Mouse (Mus musculus) bone marrow macrophage, adult 2 months (primary cell): ENCODE results near the gene Gins1. TPM values are rescaled to one million over a fixed set of nuclear protein-coding genes. Genes with fewer than 3 reads are reported as not detected.

Experiments
- H3K27ac ChIP-seq: 2 replicates; pipeline ENCODE4 v1.5.1; 2012; ENCODE audit warnings: low read depth, low read length; ENCODE audit not compliant: insufficient read depth
- H3K4me1 ChIP-seq: 2 replicates; pipeline ENCODE4 v1.6.1; 2012; ENCODE audit warnings: low read length; ENCODE audit not compliant: control insufficient read depth, insufficient read depth
- H3K4me3 ChIP-seq: 2 replicates; pipeline ENCODE4 v1.5.1; 2012; ENCODE audit warnings: mild to moderate bottlenecking, low read length, moderate library complexity; ENCODE audit not compliant: insufficient read depth
- CTCF ChIP-seq: IDR thresholded peaks from 2 replicates; pipeline ENCODE4 v1.5.1; 2012; ENCODE audit warnings: low read depth, mild to moderate bottlenecking, low read length, moderate library complexity
- POLR2A ChIP-seq: IDR thresholded peaks from 2 replicates; pipeline ENCODE4 v1.6.1; 2012; ENCODE audit warnings: mild to moderate bottlenecking, low read depth, low read length, borderline replicate concordance
- polyA plus RNA-seq: library from polyadenylated mRNA; stranded (reverse); fragments of >200 nt; gene quantifications from 2 replicates; pipeline ENCODE4 v1.2.4, GENCODE M21; 2012; ENCODE audit not compliant: missing spikeins, insufficient read depth, insufficient read length

Gins1 gene
- polyA plus RNA-seq: 13.4 and 16.9 TPM in 2 replicates

GRCm38 (mm10) chr2:150904936-150905450 is at the start of gene Gins1:
TSS of gene Gins1 (plus strand) at chr2:150905400.
- TF ChIP-seq POLR2A (no peak), CTCF (no peak)
- Histone ChIP-seq H3K4me1 (peaks cover 12% of the 10 kb centered on the region), H3K27ac (peak within 1 kb of the TSS; percentile 86), H3K4me3 (peak within 1 kb of the TSS; percentile 96)

GRCm38 (mm10) chr2:150858724-150859487 is 46.3 kb upstream of the Gins1 start:
- TF ChIP-seq POLR2A (no peak), CTCF (no peak)
- no peak overlapping the region for H3K4me3 ChIP-seq
- H3K4me1 ChIP-seq: peaks cover 17% of the 10 kb centered on the region
- H3K27ac ChIP-seq: no peak overlapping the region

- H3K4me1 ChIP-seq: peaks cover 17% of the 10 kb centered on the region
Observed at GRCm38 (mm10) chr2:150859709-150860470, 45.3 kb upstream of the Gins1 start.

GRCm38 (mm10) chr2:150861128-150861527 is 44.1 kb upstream of the Gins1 start:
- H3K27ac ChIP-seq: peak overlapping the region; percentile 72
- TF ChIP-seq CTCF: no peak
- TF ChIP-seq POLR2A: no peak

More at GRCm38 (mm10) chr2:150859709-150860470, 45.3 kb upstream of the Gins1 start:
- Histone ChIP-seq H3K4me3 (no peak overlapping the region), H3K27ac (no peak overlapping the region)
- TF ChIP-seq CTCF: no peak
- TF ChIP-seq POLR2A: no peak

GRCm38 (mm10) chr2:150867021-150867420 is 38.2 kb upstream of the Gins1 start:
- H3K4me1 ChIP-seq: peaks cover 36% of the 10 kb centered on the region
- TF ChIP-seq CTCF: no peak
- TF ChIP-seq POLR2A: no peak
- no peak overlapping the region for H3K4me3 ChIP-seq
- H3K27ac ChIP-seq: no peak overlapping the region

More at GRCm38 (mm10) chr2:150861128-150861527, 44.1 kb upstream of the Gins1 start:
- Histone ChIP-seq H3K4me1 (peaks cover 17% of the 10 kb centered on the region), H3K4me3 (no peak overlapping the region)

GRCm38 (mm10) chr2:150869446-150869845 is 35.8 kb upstream of the Gins1 start:
- H3K27ac ChIP-seq: peak overlapping the region; percentile 85
- TF ChIP-seq POLR2A: no peak
- no peak for TF ChIP-seq CTCF
- peaks cover 43% of the 10 kb centered on the region for H3K4me1 ChIP-seq
- H3K4me3 ChIP-seq: peak overlapping the region; percentile 18; the same call in 1 of the 2 replicates

GRCm38 (mm10) chr2:150874508-150874907 is 30.7 kb upstream of the Gins1 start:
- no peak for TF ChIP-seq CTCF
- TF ChIP-seq POLR2A: no peak
- no peak overlapping the region for H3K4me3 ChIP-seq
- H3K4me1 ChIP-seq: peaks cover 66% of the 10 kb centered on the region
- peak overlapping the region; percentile 34 for H3K27ac ChIP-seq

- Histone ChIP-seq H3K27ac (peak overlapping the region; percentile 70), H3K4me3 (no peak overlapping the region), H3K4me1 (peaks cover 59% of the 10 kb centered on the region)
- TF ChIP-seq POLR2A: no peak
Observed at GRCm38 (mm10) chr2:150875226-150875625, 30.0 kb upstream of the Gins1 start.

GRCm38 (mm10) chr2:150877561-150877960 is 27.6 kb upstream of the Gins1 start:
- TF ChIP-seq POLR2A (no peak), CTCF (no peak)
- Histone ChIP-seq H3K4me1 (peaks cover 45% of the 10 kb centered on the region), H3K4me3 (no peak overlapping the region), H3K27ac (no peak overlapping the region)
